Mouse (Mus musculus): ENCODE data around the gene Ptpa.

DNA sequence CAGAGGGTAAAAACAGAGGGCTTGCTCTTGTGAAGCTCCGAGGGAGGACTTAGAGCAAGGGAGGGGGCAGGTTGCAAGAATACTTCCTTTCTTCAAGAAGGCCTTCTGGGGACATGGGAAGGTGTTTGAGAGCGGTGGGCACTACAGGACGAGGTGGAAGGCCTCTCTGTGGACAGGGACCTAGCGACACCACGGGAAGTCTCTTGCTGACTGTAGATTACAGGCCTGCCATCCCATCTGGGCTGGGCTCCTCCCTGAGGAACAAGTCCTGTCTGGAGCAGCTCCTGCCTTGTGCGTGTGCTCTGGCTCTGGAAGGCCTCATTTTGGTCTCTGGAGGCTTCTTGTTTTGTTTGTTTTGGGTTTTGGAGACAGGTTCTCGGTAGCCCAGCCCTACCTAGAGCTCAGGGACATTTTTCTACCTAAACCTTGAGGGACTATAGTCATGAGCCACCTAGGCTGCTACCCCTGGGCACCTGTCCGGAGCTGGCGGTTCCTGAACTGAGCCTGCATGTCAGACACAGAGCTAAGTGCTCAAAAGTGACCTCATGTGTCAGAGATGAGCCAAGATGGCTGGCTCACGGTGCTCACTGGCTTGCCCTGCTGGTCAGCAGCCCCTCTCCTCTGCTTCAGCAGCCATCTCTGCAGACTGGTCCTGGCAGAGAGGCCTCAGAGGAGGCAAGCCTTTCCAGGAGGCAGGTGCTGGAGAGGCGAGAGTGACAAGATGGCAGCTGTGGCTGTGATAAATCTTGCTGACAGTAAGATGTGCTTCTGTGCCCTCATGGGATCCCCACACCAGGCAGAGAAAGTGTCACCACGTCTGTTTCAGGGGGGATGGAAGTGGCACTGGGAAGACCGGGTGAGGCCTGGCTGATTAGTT lies 40.5 kb downstream of the Ptpa start:
- no peak for TF ChIP-seq POLR2A (IDR thresholded peaks at IDR 0.05; ENCODE audit: low read depth, low read length)
- no peak for TF ChIP-seq CTCF (IDR thresholded peaks at IDR 0.05; ENCODE audit: extremely low read depth, insufficient read length, insufficient replicate concordance, low read depth, low read length)
